In genomic region chr5:74227352-74227751, GRCm38 (mm10) we compare ENCODE assay signal across 21 mouse cellular contexts. TPM values are rescaled to one million over a fixed set of nuclear protein-coding genes. Genes with fewer than 3 reads are reported as not detected.
DNase-seq lines count a peak whose midpoint lies in the region; ATAC-seq lines count a peak whose summit lies in the region.
"Had no signal": no experiment of that assay in that cellular context is flagged by ENCODE, and none has a peak within 500 bp of the region (broad histone marks: within the 10 kb centered on the region; RNA-seq: fewer than 3 reads in every experiment).

No protein-coding gene starts in this region.

- no peak overlapping the region for H3K4me2 ChIP-seq in kidney, embryonic 14.5 days (replicated peaks; ENCODE audit: low read depth, low read length)
- H3K4me2 ChIP-seq in kidney, embryonic 16.5 days (replicated peaks; ENCODE audit: low read depth, low read length): no peak overlapping the region
- H3K4me2 ChIP-seq: heart, embryonic 11.5 days; hindbrain, embryonic 12.5 days; hindbrain, embryonic 15.5 days had no signal

- no peak for ATAC-seq in kidney, embryonic 14.5 days (ENCODE audit: low FRiP score, low TSS enrichment)
- ATAC-seq in kidney, embryonic 16.5 days (ENCODE audit: low FRiP score, low TSS enrichment): peak; percentile 67; the same call in 1 of the 2 replicates
- ATAC-seq: forebrain, embryonic 14.5 days; forebrain, postnatal 0 days had no signal

- H3K4me3 ChIP-seq in kidney, embryonic 14.5 days (ENCODE audit: low read length): no peak overlapping the region
- H3K4me3 ChIP-seq in kidney, embryonic 16.5 days (ENCODE audit: low read length): no peak overlapping the region
- H3K4me3 ChIP-seq: gastrocnemius, adult 2 months; hindbrain, embryonic 12.5 days; hindbrain, embryonic 15.5 days had no signal

- H3K36me3 ChIP-seq in kidney, embryonic 14.5 days (ENCODE audit: control insufficient read depth, insufficient read depth, low read length): no peaks in the 10 kb centered on the region
- no peaks in the 10 kb centered on the region for H3K36me3 ChIP-seq in kidney, embryonic 16.5 days (ENCODE audit: insufficient read depth, low read length)
- H3K36me3 ChIP-seq: hindbrain, embryonic 12.5 days; hindbrain, embryonic 15.5 days had no signal

- peak; percentile 26 for DNase-seq in kidney, adult 18-20 months
- DNase-seq in kidney, adult 8-10 months: peak; percentile 15 to 30
- DNase-seq in kidney, postnatal 36 days: peak; percentile 33 to 47
- no peak for DNase-seq in adrenal gland, adult 8-10 months
- no peak for DNase-seq in right cerebral cortex, postnatal 14 days
- DNase-seq: adrenal gland, adult 2 months; adrenal gland, postnatal 25 days; B cell, adult 2 months; cerebellum, adult 11-12 months; cerebellum, adult 8-10 months; cerebellum, postnatal 10 days; forebrain, postnatal 0 days; gastrocnemius, adult 2 months; gastrocnemius, postnatal 14 days; heart, adult 11 months had no signal

- 83% methylated on average over 6 of the region's 6 CpGs for WGBS in kidney, embryonic 14.5 days
- 77% methylated on average over 6 of the region's 6 CpGs for WGBS in kidney, embryonic 16.5 days

- H3K9me3 ChIP-seq in kidney, embryonic 14.5 days (ENCODE audit: control insufficient read depth, low read length): no peaks in the 10 kb centered on the region
- H3K9me3 ChIP-seq in kidney, embryonic 16.5 days (ENCODE audit: low read length): no peaks in the 10 kb centered on the region
- H3K9me3 ChIP-seq: hindbrain, embryonic 12.5 days; hindbrain, embryonic 15.5 days had no signal

- peaks cover 3% of the 10 kb centered on the region; the same call in 1 of the 2 replicates for H3K4me1 ChIP-seq in kidney, embryonic 14.5 days (ENCODE audit: control insufficient read depth, insufficient read depth, low read length)
- H3K4me1 ChIP-seq in kidney, embryonic 16.5 days (ENCODE audit: insufficient read depth, low read length): peaks cover 15% of the 10 kb centered on the region; the same call in 1 of the 2 replicates

- H3K9ac ChIP-seq in kidney, embryonic 14.5 days (ENCODE audit: low read depth, low read length): no peak overlapping the region
- H3K9ac ChIP-seq in kidney, embryonic 16.5 days (replicated peaks; ENCODE audit: low read length): no peak overlapping the region
- H3K9ac ChIP-seq: forebrain, postnatal 0 days; hindbrain, embryonic 12.5 days; hindbrain, embryonic 15.5 days had no signal

- H3K27me3 ChIP-seq in kidney, embryonic 14.5 days (ENCODE audit: control insufficient read depth, insufficient read depth, low read length): no peaks in the 10 kb centered on the region
- H3K27me3 ChIP-seq in kidney, embryonic 16.5 days (ENCODE audit: insufficient read depth, low read length): no peaks in the 10 kb centered on the region
- H3K27me3 ChIP-seq: hindbrain, embryonic 12.5 days; hindbrain, embryonic 15.5 days had no signal

- no peak overlapping the region for H3K27ac ChIP-seq in kidney, embryonic 14.5 days (ENCODE audit: low read depth, low read length)
- peak overlapping the region; percentile 64 for H3K27ac ChIP-seq in kidney, embryonic 16.5 days (ENCODE audit: low read length)
- H3K27ac ChIP-seq: gastrocnemius, adult 2 months; hindbrain, embryonic 12.5 days; hindbrain, embryonic 15.5 days had no signal

RNA-seq across cellular contexts. Expression of gene Rasl11b, which starts 32.3 kb away (rescaled TPM):
- polyA plus RNA-seq in kidney, embryonic 14.5 days (2014; fragmentation: Nextera tagmentation; extraction: Ambion mirVana): 36.4 and 44.7 TPM in 2 replicates
- polyA plus RNA-seq in kidney, embryonic 16.5 days (2015; fragmentation: Nextera tagmentation; extraction: Ambion mirVana): 75.1 and 78.0 TPM in 2 replicates
- 10 to 100 TPM; 21.0 to 26.2 (median 23.7) TPM for total RNA-seq in adrenal gland, adult 8-10 months (2022)

Comparison
In these comparisons a context has a peak if more than half of its experiments do, and no peak if none do; other contexts are left out.
1. DNase-seq: peak in kidney, adult 18-20 months (single experiment), kidney, adult 8-10 months (2 of 2) and kidney, postnatal 36 days (2 of 2); none in adrenal gland, adult 8-10 months (single experiment) and right cerebral cortex, postnatal 14 days (single experiment).